Mouse (Mus musculus): ENCODE results near the gene Entpd3.

GRCm38 (mm10) chr9:120579808-120580207 lies 40.2 kb downstream of the Entpd3 start:
- TF ChIP-seq CTCF (conservative IDR thresholded peaks at IDR 0.05; ENCODE audit: low read length), result no peak
- TF ChIP-seq POU5F1 (IDR thresholded peaks at IDR 0.05; ENCODE audit: borderline replicate concordance, low read length), result no peak
- no peak for TF ChIP-seq NANOG (IDR thresholded peaks at IDR 0.05; ENCODE audit: borderline replicate concordance, low read length)

Data from E14TG2a.4 (cell line).